Mouse (Mus musculus): Measurements from ENCODE around the gene Jarid2. TPM values are rescaled to one million over a fixed set of nuclear protein-coding genes. Genes with fewer than 3 reads are reported as not detected.

Gene Jarid2
- polyA plus RNA-seq, 1 experiment from 2014 or later = 84.6 TPM

GRCm38 (mm10) chr13:44792361-44792892 is 63.2 kb downstream of the Jarid2 start:
- Histone ChIP-seq H3K9me3 (replicated peaks) (no peaks in the 10 kb centered on the region), H3K36me3 (no peaks in the 10 kb centered on the region), H3K27me3 (no peaks in the 10 kb centered on the region), H3K4me2 (replicated peaks) (no peak overlapping the region), H3K9ac (no peak overlapping the region), H3K27ac (no peak overlapping the region), H3K4me1 (peaks cover 25% of the 10 kb centered on the region), H3K4me3 (no peak overlapping the region)
- 90% methylated on average over 3 of the region's 3 CpGs for WGBS
- no peak for ATAC-seq (ENCODE audit: low FRiP score)

- H3K4me3 ChIP-seq = no peak overlapping the region
- no peak overlapping the region for H3K9ac ChIP-seq
- peaks cover 25% of the 10 kb centered on the region for H3K4me1 ChIP-seq
- H3K36me3 ChIP-seq = no peaks in the 10 kb centered on the region
- H3K27me3 ChIP-seq = no peaks in the 10 kb centered on the region
- H3K27ac ChIP-seq = no peak overlapping the region
- H3K4me2 ChIP-seq (replicated peaks) = no peak overlapping the region
- ATAC-seq (ENCODE audit: low FRiP score) = no peak
- WGBS = 33% methylated on average over 3 of the region's 3 CpGs
- no peaks in the 10 kb centered on the region for H3K9me3 ChIP-seq (replicated peaks)
Observed at GRCm38 (mm10) chr13:44795891-44796290, 66.6 kb downstream of the Jarid2 start.

GRCm38 (mm10) chr13:44796775-44797174 is 67.5 kb downstream of the Jarid2 start:
- Histone ChIP-seq H3K27me3 (no peaks in the 10 kb centered on the region), H3K27ac (no peak overlapping the region), H3K4me2 (replicated peaks) (no peak overlapping the region), H3K9ac (no peak overlapping the region), H3K36me3 (no peaks in the 10 kb centered on the region), H3K4me3 (no peak overlapping the region), H3K4me1 (peaks cover 22% of the 10 kb centered on the region), H3K9me3 (replicated peaks) (no peaks in the 10 kb centered on the region)
- 81% methylated on average over 2 of the region's 2 CpGs for WGBS
- ATAC-seq (ENCODE audit: low FRiP score) = no peak

GRCm38 (mm10) chr13:44798280-44798679 is 69.0 kb downstream of the Jarid2 start:
- Histone ChIP-seq H3K36me3 (no peaks in the 10 kb centered on the region), H3K4me3 (no peak overlapping the region), H3K27me3 (no peaks in the 10 kb centered on the region), H3K27ac (no peak overlapping the region), H3K9me3 (replicated peaks) (no peaks in the 10 kb centered on the region), H3K4me1 (peaks cover 20% of the 10 kb centered on the region), H3K9ac (no peak overlapping the region), H3K4me2 (replicated peaks) (no peak overlapping the region)
- WGBS = 87% methylated on average over 3 of the region's 3 CpGs
- no peak for ATAC-seq (ENCODE audit: low FRiP score)

GRCm38 (mm10) chr13:44799166-44799565 is 69.9 kb downstream of the Jarid2 start:
- Histone ChIP-seq H3K4me1 (peaks cover 18% of the 10 kb centered on the region), H3K27ac (no peak overlapping the region)
- no peak for ATAC-seq (ENCODE audit: low FRiP score)

GRCm38 (mm10) chr13:44800059-44800458 is 70.8 kb downstream of the Jarid2 start:
- no peaks in the 10 kb centered on the region for H3K9me3 ChIP-seq (replicated peaks)
- H3K4me1 ChIP-seq = peaks cover 16% of the 10 kb centered on the region
- no peak overlapping the region for H3K9ac ChIP-seq
- no peaks in the 10 kb centered on the region for H3K27me3 ChIP-seq
- no peak overlapping the region for H3K4me2 ChIP-seq (replicated peaks)
- no peak for ATAC-seq (ENCODE audit: low FRiP score)
- no peak overlapping the region for H3K4me3 ChIP-seq
- WGBS = 85% methylated on average over 7 of the region's 7 CpGs
- H3K27ac ChIP-seq = no peak overlapping the region
- H3K36me3 ChIP-seq = no peaks in the 10 kb centered on the region

More at GRCm38 (mm10) chr13:44799166-44799565, 69.9 kb downstream of the Jarid2 start:
- Histone ChIP-seq H3K9ac (no peak overlapping the region), H3K4me2 (replicated peaks) (no peak overlapping the region), H3K36me3 (no peaks in the 10 kb centered on the region), H3K9me3 (replicated peaks) (no peaks in the 10 kb centered on the region), H3K4me3 (no peak overlapping the region), H3K27me3 (no peaks in the 10 kb centered on the region)

- 0 out of 2 replicates have a peak, but pooled peaks cover 2% of the 10 kb centered on the region for H3K4me1 ChIP-seq
- ATAC-seq (ENCODE audit: low FRiP score) = no peak
- H3K9me3 ChIP-seq (replicated peaks) = no peaks in the 10 kb centered on the region
- 67% methylated on average over 1 of the region's 1 CpGs for WGBS
- H3K4me2 ChIP-seq (replicated peaks) = no peak overlapping the region
- no peaks in the 10 kb centered on the region for H3K27me3 ChIP-seq
- H3K4me3 ChIP-seq = no peak overlapping the region
- H3K27ac ChIP-seq = no peak overlapping the region
- no peaks in the 10 kb centered on the region for H3K36me3 ChIP-seq
- H3K9ac ChIP-seq = no peak overlapping the region
Observed at GRCm38 (mm10) chr13:44804876-44805275, 75.6 kb downstream of the Jarid2 start.

- H3K36me3 ChIP-seq = no peaks in the 10 kb centered on the region
- no peak overlapping the region for H3K27ac ChIP-seq
- no peak overlapping the region for H3K4me2 ChIP-seq (replicated peaks)
- no peak overlapping the region for H3K4me3 ChIP-seq
- 97% methylated on average over 1 of the region's 1 CpGs for WGBS
- H3K9ac ChIP-seq = no peak overlapping the region
- H3K27me3 ChIP-seq = no peaks in the 10 kb centered on the region
- H3K9me3 ChIP-seq (replicated peaks) = no peaks in the 10 kb centered on the region
- ATAC-seq (ENCODE audit: low FRiP score) = no peak
- H3K4me1 ChIP-seq = 0 out of 2 replicates have a peak, but pooled peaks cover 2% of the 10 kb centered on the region
Observed at GRCm38 (mm10) chr13:44808307-44808706, 79.0 kb downstream of the Jarid2 start.

- H3K36me3 ChIP-seq = no peaks in the 10 kb centered on the region
- no peak overlapping the region for H3K9ac ChIP-seq
- H3K27ac ChIP-seq = no peak overlapping the region
- H3K27me3 ChIP-seq = no peaks in the 10 kb centered on the region
- H3K4me3 ChIP-seq = no peak overlapping the region
- no peak overlapping the region for H3K4me2 ChIP-seq (replicated peaks)
- no peak for ATAC-seq (ENCODE audit: low FRiP score)
- H3K9me3 ChIP-seq (replicated peaks) = no peaks in the 10 kb centered on the region
- peaks cover 18% of the 10 kb centered on the region for H3K4me1 ChIP-seq
- WGBS = 81% methylated on average over 2 of the region's 2 CpGs
Observed at GRCm38 (mm10) chr13:44811021-44811420, 81.7 kb downstream of the Jarid2 start.

GRCm38 (mm10) chr13:44811601-44812000 is 82.3 kb downstream of the Jarid2 start:
- Histone ChIP-seq H3K27ac (no peak overlapping the region), H3K27me3 (no peaks in the 10 kb centered on the region), H3K4me3 (no peak overlapping the region), H3K4me1 (peaks cover 18% of the 10 kb centered on the region), H3K36me3 (no peaks in the 10 kb centered on the region), H3K9me3 (replicated peaks) (no peaks in the 10 kb centered on the region), H3K4me2 (replicated peaks) (no peak overlapping the region), H3K9ac (no peak overlapping the region)
- ATAC-seq (ENCODE audit: low FRiP score) = no peak
- WGBS = 88% methylated on average over 10 of the region's 10 CpGs

GRCm38 (mm10) chr13:44812381-44812780 is 83.1 kb downstream of the Jarid2 start:
- H3K27ac ChIP-seq = no peak overlapping the region
- H3K4me2 ChIP-seq (replicated peaks) = no peak overlapping the region
- no peaks in the 10 kb centered on the region for H3K36me3 ChIP-seq
- no peaks in the 10 kb centered on the region for H3K27me3 ChIP-seq
- no peaks in the 10 kb centered on the region for H3K9me3 ChIP-seq (replicated peaks)
- H3K9ac ChIP-seq = no peak overlapping the region
- WGBS = 82% methylated on average over 5 of the region's 5 CpGs
- peaks cover 15% of the 10 kb centered on the region for H3K4me1 ChIP-seq
- no peak overlapping the region for H3K4me3 ChIP-seq
- no peak for ATAC-seq (ENCODE audit: low FRiP score)

- WGBS = 19% methylated on average over 4 of the region's 4 CpGs
- H3K36me3 ChIP-seq = no peaks in the 10 kb centered on the region
- H3K9ac ChIP-seq = no peak overlapping the region
- ATAC-seq (ENCODE audit: low FRiP score) = no peak
- no peaks in the 10 kb centered on the region for H3K27me3 ChIP-seq
- H3K4me2 ChIP-seq (replicated peaks) = no peak overlapping the region
- no peak overlapping the region; the same call in 1 of the 2 replicates for H3K27ac ChIP-seq
- no peaks in the 10 kb centered on the region for H3K9me3 ChIP-seq (replicated peaks)
- H3K4me1 ChIP-seq = peaks cover 23% of the 10 kb centered on the region
- H3K4me3 ChIP-seq = no peak overlapping the region
Observed at GRCm38 (mm10) chr13:44819400-44819799, 90.1 kb downstream of the Jarid2 start.

- no peaks in the 10 kb centered on the region for H3K9me3 ChIP-seq (replicated peaks)
- no peaks in the 10 kb centered on the region for H3K27me3 ChIP-seq
- H3K9ac ChIP-seq = no peak overlapping the region
- H3K4me1 ChIP-seq = peaks cover 10% of the 10 kb centered on the region
- 0 out of 2 replicates have a peak, but pooled peaks cover 3% of the 10 kb centered on the region for H3K36me3 ChIP-seq
- H3K27ac ChIP-seq = no peak overlapping the region
- ATAC-seq (ENCODE audit: low FRiP score) = no peak
- no peak overlapping the region for H3K4me2 ChIP-seq (replicated peaks)
- H3K4me3 ChIP-seq = no peak overlapping the region
Observed at GRCm38 (mm10) chr13:44822578-44822977, 93.3 kb downstream of the Jarid2 start.

Measured in hindbrain, embryonic 12.5 days (tissue).